Mouse (Mus musculus) layer of hippocampus, postnatal 14 days (tissue): Measurements from ENCODE around the gene Tmub2. TPM values are rescaled to one million over a fixed set of nuclear protein-coding genes. Genes with fewer than 3 reads are reported as not detected.

ENCODE experiments used
- DNase-seq, 2 experiments: peaks; one replicate each; pipeline ENCODE4 v3.0.0; 2021 to 2022; ENCODE audit warnings: low spot score in 2 of 2, mixed read lengths in 1 of 2
- long read RNA-seq, 2 experiments: library from polyadenylated mRNA; stranded (forward); transcript quantifications; one replicate each; pipeline ENCODE4 v2.0.0; 2021
- total RNA-seq, 2 experiments: library from RNA; stranded (reverse); gene quantifications; 2 replicates each; pipeline ENCODE4 v1.2.3; 2021

Tmub2 gene
- total RNA-seq = 10 to 100 TPM; 59.3 to 60.6 TPM
- long read RNA-seq, experiment 1, transcript Tmub2-202 (3 exons, 1,876 nt) = minor isoform, 9 of 76 reads
- long read RNA-seq, experiment 1, transcript Tmub2-201 (4 exons, 1,939 nt) = major isoform, 30 of 76 reads
- long read RNA-seq, experiment 1, transcript Tmub2-205 (3 exons, 2,249 nt) = minor isoform, 25 of 76 reads
- long read RNA-seq, experiment 1, partial matches to known transcripts = 5 of 76 reads
- long read RNA-seq, experiment 1, other reads (novel, unspliced or antisense) = 7 of 76 reads
- long read RNA-seq, experiment 2, transcript Tmub2-205 (3 exons, 2,249 nt) = minor isoform, 14 of 71 reads
- long read RNA-seq, experiment 2, transcript Tmub2-201 (4 exons, 1,939 nt) = major isoform, 31 of 71 reads
- long read RNA-seq, experiment 2, transcript Tmub2-202 (3 exons, 1,876 nt) = minor isoform, 5 of 71 reads
- long read RNA-seq, experiment 2, partial matches to known transcripts = 9 of 71 reads
- long read RNA-seq, experiment 2, other reads (novel, unspliced or antisense) = 10 of 71 reads

DNA sequence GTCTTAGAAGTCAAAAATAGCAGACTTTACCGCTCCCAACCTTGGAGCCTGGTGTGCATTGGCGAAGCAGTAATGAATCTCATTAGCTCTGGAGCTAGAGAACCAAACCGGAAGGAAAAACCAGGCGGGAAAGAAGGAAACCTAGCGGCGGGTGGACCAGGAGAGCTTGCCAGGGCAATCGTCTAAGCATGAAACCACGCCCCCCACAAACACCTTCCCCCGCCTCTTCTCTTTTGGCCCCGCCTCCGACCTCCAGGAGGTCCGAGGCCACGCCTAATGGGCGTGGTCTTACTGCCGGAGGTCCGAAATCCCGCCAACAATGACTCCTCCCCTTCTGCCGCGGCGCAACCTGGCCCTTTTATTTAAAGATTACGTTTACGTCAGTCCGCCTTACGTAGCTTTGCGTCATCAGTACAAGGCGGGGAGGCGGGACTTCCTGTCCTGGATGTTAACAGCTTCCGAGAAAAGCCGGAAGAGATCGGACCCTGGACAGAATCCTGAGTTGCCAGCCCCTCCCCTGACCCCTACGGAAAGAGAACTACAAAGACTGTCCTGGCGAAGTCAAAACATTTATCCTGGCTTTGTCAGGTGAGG is at the start of gene Tmub2:
Tmub2 (plus strand) TSS at position 431 of the 594 bp plus-strand sequence.
- DNase-seq = peak; percentile 93 to 97

DNA sequence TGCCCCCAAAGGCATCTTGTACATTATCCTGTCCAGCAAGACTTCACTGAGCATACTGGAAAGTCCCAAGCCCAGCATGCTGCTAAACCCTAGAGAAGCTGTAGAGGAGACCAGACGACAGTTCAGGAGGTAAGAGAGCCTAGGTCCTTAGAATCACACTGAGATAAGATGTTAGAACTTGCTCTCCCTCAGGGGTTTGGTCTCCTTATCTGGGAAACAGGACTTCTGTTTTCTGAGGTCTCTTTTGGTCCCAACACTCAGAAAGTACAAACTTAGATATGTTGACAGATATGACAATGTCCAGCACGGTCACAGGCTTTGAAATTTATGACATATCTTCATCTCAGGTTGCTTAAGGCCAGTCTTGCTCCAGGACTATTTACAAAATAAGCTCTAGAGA is 48.7 kb upstream of the Tmub2 start:
- no peak for DNase-seq

DNA sequence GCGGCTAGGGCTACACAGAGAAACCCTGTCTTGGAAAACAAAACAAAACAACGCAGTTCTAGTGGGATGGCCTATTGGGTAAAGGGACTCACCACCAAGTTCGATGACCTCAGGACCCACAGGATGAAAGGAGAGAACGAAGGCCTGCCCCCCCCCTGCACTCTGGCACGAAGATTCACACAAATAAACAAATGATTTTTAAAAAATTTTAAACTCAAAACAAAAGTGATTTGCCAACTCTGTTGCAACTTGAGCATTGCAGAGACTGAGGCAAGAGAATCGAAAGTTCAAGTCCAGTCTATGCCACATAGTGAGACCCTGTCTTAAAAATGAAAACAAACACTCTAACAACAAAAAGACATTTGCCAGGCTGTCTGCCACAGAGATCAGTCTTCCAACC is 44.1 kb upstream of the Tmub2 start:
- DNase-seq = no peak

DNA sequence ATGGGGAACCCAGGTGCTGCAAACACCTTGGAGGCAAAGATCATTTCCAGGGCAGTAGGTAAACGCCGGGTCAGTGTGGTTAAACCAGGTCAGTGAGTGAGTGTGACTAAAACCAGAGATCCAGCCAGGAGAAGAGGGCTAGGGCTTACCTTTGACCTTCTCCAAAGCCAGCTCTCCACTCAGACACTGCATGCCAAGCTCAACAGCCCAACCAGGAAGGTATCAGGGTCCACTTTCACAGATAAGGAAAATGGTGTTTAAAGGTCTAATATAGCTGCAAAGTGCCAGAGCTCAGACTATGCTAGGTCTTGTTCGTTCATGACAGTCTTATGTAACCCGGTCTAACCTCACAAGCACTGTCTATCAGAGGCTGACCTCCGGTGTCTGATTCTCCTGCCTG is 43.5 kb upstream of the Tmub2 start:
- no peak for DNase-seq

DNA sequence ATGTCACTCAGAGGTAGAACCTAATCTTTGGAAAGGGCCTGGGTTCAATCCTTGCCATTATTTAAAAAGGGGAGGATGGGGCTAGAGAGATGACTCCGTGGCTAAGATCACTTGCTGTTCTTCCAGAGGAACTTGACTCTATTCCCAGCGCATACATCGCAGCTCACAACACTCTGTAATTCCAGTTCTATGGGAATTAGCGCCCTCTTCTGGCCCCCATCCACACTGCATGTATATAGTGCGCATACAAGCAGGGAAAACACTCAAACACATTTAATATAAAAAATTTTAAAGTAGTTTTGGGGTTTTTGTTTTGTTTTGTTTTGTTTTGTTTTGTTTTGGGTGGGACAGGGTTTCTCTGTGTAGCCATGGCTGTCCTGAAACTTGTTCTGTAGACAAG is 42.9 kb upstream of the Tmub2 start:
- DNase-seq = no peak

DNA sequence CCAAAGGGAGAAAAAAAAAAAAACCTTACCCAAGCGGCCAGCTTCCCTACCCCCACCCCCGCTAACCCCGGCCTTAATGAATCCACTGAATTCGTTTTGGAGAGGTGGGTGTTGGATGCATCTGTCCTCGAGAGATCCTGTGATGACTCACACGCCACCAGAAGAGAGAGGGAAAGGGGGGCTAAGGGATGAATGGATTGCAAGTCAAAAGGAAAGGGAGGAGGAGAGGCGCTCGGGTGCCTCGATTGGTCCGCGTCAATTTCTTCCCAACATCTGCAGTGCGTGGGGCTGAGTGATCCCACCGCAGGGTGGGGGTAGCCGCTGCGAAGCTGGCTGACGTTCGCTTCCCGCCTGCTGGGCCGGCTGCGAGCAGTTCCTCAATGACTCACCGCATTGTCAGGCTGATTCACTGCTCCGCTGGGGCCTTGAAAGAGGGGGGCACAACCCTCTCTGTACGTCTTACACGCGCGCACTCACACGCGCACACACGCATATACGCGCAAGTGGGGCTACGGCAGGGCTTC is 39.7 kb upstream of the Tmub2 start:
- peak; percentile 64 to 74 for DNase-seq

DNA sequence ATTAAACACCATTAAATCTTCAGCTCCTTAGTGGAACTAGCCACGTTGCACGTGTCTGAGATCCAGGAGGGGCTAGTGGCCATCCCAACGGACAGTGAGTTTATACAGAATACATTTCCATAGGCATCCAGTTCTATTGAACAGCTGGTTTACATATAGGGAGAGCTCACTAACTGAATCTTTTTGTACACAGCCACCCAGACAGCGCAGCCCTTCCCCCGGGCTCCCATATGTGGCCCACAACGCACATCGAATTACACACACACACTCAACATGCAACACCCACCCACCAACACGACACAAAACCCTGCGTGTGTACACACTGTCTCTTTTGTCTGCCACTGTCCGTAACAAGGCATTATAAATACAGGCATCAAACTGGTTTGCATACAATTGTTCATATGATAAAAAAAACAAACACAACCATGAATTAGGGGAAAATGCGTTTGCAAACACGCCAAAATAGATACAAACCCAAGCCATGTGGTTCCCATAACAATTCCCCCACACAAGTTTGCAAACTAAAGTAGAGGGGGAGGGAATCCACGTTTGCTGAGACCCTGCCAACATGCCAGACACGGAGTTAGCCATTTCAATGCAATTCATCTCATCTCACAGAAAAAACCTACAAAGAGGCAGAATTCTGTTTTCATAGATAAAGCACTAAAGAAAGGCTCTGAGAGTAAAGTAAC is 39.0 kb upstream of the Tmub2 start:
- no peak for DNase-seq

DNA sequence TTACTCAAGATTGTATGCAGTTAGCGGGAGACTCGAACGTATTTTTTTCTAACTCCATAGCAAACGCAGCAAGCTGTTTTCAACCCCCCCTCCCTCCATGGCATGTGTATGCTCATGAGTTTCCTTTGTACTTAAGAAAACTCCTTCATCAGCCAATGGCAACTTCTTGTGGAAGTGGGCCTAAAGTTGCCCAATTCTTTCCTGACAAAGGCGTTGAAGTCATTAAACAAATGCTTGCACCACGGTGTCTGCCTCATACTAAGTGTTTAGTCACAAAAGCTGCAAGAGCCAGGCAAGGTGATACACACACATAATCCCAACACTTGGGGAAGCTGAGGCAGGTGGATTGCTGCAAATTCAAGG is 38.5 kb upstream of the Tmub2 start:
- no peak for DNase-seq

DNA sequence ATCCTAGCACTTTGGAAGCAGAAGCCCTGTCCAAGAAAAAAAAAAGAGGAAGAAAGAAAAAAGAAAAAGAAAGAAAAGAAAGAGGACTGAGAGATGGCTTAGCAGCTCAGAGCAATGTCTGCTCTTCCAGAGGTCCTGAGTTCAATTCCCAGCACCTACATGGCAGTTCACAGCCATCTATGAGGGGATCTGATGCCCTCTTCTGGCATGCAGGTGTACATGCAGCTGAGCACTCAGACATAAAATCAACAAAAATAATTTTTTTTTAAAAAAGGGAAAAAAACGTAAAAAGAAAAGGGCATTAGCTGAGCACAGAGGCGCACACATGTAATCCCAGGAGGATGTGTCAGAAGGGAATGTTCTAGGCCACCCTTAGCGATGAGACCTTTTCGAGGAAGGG is 37.9 kb upstream of the Tmub2 start:
- DNase-seq = no peak

DNA sequence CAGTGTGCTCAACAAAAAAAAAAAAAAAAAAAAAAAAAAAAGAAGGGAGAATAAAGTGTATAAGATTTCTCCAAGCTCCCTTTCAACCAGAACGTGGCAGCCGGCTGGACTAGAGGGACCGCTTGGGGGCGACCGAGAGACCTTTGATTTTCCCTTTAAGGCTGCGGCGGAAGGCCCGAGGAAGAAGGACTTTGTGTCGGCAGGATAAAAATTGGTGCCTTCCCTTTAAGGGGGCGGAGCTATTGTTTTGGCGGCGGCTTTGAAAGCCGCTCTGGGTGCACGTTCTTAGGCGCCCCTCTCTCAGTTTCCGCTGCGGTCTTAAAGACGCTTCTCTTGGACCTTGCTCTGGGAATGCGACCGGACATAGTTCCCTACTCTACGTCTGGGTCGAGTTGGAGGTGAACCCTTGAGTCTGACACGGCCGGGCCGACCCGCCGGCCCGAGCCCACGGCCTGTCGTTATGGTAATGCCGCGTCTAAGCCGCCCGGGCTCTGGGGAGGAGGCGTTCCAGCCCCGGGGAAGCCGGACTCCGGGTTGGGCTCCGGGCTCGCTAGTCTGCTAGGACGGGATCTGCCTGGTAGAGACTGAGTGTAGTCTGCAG is 36.0 kb upstream of the Tmub2 start, which contains the start of gene BC030867:
BC030867 (plus strand) TSS at position 253 of the 601 bp plus-strand sequence.
- peak; percentile 92 to 95 for DNase-seq

DNA sequence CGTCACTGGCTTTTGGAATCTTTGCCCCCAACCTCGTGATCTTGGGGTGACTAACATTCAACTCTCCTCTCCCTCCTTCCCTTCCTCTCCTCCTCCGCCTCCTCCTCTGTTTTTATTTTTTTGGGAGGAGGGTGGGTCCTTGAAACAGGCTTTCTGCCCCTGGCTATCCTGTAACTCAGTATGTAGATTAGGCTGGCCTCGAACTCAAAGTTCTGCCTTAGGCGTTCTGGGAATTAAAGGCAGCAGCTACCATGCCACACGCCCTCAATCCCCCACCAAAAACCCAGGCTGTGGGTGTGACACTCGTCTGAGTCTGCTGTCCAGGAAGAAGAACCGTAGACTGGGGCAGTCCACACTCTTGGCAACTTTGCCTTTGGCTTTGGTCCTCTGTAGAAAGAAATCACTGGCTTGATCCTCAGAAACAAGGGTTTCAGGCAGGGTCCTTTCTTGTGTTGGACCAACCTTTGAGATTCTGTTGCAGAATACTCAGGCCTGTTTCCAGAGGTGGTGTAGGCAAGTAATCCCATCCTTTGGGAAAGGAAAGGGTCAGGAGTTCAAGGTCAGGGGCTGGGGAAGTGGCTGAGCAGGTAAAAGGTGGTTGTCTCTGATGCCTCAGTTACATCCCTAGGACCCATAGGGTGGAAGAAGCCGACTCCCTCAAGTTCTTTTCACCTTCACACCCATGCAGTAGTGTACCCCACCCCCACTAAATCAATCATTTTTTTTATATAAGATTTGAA is 35.2 kb upstream of the Tmub2 start:
- DNase-seq = no peak

DNA sequence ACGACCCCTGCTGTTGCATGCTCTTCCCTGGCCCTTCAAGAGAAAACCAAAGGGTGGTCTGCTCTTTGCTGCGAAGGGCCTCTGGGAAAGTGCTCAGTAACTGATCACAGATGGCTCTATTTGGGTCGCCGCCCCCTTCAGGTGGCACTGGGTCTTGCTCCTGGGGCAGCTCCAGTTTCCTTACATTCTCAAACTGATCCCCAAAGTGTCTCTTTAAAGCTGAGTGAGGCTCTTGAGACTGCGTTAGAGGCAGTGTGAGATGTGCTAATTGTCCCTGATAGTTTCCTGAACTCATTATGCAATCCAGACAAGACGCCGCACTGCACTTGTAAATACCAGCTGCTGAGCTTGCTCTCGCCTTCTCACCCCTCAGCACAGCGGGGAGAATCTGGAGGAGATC is 27.2 kb upstream of the Tmub2 start:
- DNase-seq = no peak

DNA sequence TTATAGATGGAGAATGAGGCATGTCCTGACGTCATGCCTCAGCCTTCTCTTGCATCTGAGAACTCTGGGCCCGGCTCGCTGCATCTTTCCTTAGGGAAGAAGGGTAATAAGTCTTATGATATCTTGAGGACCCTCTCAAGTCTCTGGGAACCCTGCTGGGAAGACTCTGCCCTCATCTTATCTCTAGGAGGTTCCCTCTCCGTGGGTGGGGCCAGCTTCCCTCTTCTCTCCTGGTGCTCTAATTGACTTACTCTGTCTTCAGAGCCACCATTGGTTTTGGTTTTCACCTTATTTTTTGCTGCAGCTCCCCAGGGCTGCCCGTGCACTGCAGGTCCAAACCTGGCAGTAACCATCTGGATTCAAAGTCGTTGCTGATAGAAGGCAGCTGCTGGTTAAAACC is 26.6 kb upstream of the Tmub2 start:
- DNase-seq = no peak

DNA sequence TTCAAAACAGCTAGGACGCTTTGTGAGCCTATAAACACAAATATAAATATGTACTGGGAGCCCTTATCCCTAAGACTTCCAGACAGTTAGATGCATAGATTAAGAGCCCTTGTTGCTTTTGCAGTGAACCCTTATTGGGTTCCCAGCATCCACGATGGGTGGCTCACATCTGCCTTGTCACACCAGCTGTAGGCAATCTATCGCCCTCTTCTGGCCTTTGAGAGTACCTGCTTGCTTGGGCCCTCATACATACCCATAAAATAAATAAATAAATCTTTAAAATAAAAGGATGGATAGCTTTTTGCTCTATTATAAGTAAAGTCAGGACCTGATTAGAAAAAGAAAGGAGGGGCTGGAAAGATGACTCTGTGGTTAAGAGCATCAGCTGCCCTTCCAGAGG is 26.2 kb upstream of the Tmub2 start:
- no peak for DNase-seq

DNA sequence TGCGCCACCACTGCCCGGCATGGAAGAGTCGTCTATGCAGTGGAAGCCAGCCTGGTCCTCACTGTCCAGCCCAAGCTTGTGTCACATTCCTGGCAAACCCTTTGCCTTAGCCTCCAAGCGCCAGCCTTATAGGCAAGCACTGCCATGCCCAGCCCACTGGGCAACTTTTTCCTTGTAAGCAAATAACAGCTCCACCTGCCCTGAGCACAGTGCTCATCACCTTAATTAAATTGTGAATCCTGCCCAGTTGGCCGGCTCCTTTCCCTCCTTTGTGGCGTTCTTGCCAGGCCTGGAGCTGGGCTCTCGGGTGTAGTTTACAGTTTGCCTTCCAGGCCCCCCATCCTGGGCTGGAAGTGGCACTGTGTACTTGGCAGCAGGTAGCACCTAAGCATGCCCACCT is 21.5 kb upstream of the Tmub2 start:
- DNase-seq = no peak

DNA sequence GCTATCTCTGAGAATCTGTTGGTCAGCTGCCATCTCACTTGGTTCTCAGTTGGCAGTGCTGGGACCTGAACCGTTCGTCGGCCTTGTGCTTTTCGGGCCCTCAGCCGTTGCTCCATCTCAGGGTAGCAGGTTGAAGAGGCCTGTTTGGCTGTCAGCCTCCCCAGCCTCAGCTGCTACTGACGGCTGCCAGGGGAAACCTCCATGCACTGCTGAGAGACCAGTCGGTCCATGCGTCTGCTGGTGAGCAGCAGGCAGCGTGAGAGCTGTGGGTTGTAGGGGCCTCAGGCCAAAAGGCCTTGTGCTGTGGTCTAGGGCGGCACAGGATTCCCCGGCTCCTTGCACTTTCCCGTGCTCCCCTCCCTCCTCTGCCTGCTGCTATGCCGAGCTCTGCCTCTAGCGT is 18.9 kb upstream of the Tmub2 start:
- DNase-seq = no peak

DNA sequence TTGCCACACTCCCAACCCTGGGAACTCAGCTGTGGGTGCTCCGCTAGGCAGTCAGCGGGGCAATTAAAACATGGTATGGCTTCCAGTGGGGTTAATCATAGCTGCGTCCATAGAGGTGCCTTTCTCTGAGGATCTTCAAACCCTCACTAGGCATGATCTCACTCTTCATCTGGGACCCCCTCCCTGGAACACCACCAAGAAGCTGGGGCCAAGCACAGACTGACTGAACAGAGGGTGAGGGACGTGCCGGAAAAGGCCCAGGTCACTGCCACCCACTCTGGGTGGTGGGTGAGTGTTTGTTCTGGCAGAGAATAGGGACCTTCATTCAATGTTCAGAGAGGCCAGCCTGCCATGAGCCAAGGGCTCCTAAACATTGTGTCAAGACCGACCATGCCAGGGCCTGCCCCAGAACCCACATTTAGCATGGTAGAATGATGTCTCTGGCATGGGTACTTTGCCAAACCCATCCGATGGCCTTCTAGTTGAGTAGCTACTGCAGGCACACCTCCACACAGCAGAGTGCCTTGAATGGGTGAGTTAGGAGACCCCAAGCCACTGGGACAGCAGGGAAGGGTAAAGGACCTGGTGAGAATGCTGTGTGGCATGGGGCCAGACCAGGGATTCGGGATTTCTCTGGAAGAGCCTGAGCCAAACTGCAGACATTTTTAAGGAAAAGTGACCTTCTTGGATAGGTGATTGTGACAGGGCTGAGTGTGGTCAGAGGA is 17.9 kb upstream of the Tmub2 start:
- DNase-seq = no peak

DNA sequence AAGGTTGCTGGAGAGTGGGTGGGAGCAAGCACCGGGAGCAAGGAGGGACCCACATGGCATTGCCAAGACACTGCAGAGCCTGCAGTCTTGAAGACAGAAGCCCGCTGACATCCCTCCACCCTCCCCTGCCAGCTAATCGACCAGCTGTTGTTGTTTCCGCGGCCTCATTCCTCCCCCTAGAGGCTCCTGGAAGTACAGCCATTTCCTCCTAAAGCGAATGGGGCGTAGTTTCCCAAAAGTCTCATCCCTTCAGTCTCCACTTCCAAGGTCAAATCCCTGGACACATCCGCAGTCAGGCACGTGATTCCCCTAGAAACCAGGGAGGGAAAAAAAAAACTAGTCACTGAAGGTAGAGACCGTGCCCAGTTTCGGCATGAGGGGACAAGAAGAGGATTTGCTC is 17.3 kb upstream of the Tmub2 start:
- DNase-seq = peak in 1 of 2 experiments; percentile 78

DNA sequence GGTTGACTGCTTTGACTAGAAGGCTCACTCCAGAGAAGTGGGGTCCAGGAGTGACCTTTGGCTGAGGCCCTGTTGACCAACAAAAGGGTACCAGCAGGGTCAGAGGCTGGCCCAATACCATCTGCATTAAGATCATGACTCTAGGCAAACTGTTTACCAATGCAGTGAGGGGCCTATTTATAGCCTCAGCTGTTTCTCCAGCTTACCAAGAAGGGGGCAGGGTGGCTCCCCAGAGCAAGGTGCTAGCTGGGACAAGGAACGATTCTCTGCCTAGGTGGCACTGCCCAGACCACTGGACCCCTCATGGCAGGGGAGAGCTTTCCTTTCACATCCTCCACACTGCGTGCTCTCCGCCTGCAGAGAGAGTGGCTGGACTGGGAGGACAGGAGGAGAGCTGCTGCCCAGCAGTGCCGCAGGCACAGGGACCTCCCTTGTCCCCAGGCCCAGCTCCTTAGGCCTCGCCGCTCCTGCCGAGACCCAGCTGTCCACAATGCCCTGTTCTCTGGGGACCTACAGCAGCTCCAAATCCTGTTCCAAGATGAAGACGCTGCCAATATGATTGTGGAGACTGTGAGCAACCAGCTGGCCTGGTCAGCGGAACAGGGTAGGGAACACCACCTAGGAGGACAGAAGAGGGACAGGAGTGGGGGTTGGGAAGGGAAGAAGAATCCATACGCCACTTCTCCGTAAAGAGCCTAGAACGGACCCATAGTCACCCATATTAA is 16.0 kb upstream of the Tmub2 start, which contains the start of gene Asb16:
Asb16 (plus strand) TSS at position 224 of the 725 bp plus-strand sequence.
- no peak for DNase-seq
